Mouse (Mus musculus) testis, adult 2 months (tissue): ENCODE measurements around the gene Fopnl. TPM values are rescaled to one million over a fixed set of nuclear protein-coding genes. Genes with fewer than 3 reads are reported as not detected.
A peak's percentile ranks its signal among the peaks of the same experiment; 100 is the strongest.

Experiments used
- H3K27ac ChIP-seq: fragments of 200-500 bp; 2 replicates; pipeline ENCODE4 v1.5.1; 2012; ENCODE audit warnings: low read depth, low read length; ENCODE audit not compliant: control insufficient read depth, insufficient read depth
- H3K27me3 ChIP-seq: fragments of 200-500 bp; 2 replicates; pipeline ENCODE4 v1.6.1; 2012; ENCODE audit warnings: mild to moderate bottlenecking, low read length, moderate library complexity; ENCODE audit not compliant: control insufficient read depth, insufficient read depth
- H3K36me3 ChIP-seq: fragments of 200-500 bp; 2 replicates; pipeline ENCODE4 v1.6.1; 2012; ENCODE audit warnings: mild to moderate bottlenecking, low read length; ENCODE audit not compliant: control insufficient read depth, insufficient read depth
- H3K4me1 ChIP-seq: fragments of 200-500 bp; 2 replicates; pipeline ENCODE4 v1.6.1; 2012; ENCODE audit warnings: low read length; ENCODE audit not compliant: control insufficient read depth, insufficient read depth
- H3K4me3 ChIP-seq: fragments of 200-500 bp; 2 replicates; pipeline ENCODE4 v1.5.1; 2012; ENCODE audit warnings: low read depth, mild to moderate bottlenecking, low read length, moderate library complexity, mixed read lengths; ENCODE audit not compliant: control insufficient read depth
- CTCF ChIP-seq: fragments of 200-500 bp; IDR thresholded peaks from 2 replicates; pipeline ENCODE4 v1.5.1; 2012; ENCODE audit warnings: low read depth, mild to moderate bottlenecking, inconsistent platforms, low read length, moderate library complexity; ENCODE audit not compliant: control insufficient read depth, insufficient read depth, insufficient replicate concordance
- POLR2A ChIP-seq: fragments of 200-500 bp; IDR thresholded peaks from 2 replicates; pipeline ENCODE4 v1.6.1; 2012; ENCODE audit warnings: low read depth, mild to moderate bottlenecking, inconsistent platforms, low read length, moderate library complexity; ENCODE audit not compliant: control insufficient read depth
- polyA plus RNA-seq: library from polyadenylated mRNA; depleted of rRNA; stranded (reverse); fragments of >200 nt; gene quantifications from 2 replicates; pipeline ENCODE4 v1.2.3, GENCODE M21; 2012

Fopnl gene
- polyA plus RNA-seq, 1 experiment, result 28.5 TPM

GRCm38 (mm10) chr16:14308245-14309073 lies 8.7 kb downstream of the Fopnl start:
- H3K4me1 ChIP-seq, result no peaks in the 10 kb centered on the region
- H3K36me3 ChIP-seq, result peaks cover 2% of the 10 kb centered on the region
- H3K4me3 ChIP-seq, result 0 out of 2 replicates have a peak overlapping the region, but pooled peaks have one; percentile 16
- TF ChIP-seq POLR2A (no peak), CTCF (no peak)
- peak overlapping the region; percentile 49; the same call in 1 of the 2 replicates for H3K27ac ChIP-seq
- H3K27me3 ChIP-seq, result no peaks in the 10 kb centered on the region

- H3K36me3 ChIP-seq, result peaks cover 2% of the 10 kb centered on the region; the same call in 1 of the 2 replicates
Observed at GRCm38 (mm10) chr16:14307373-14307772, 9.8 kb downstream of the Fopnl start.

DNA sequence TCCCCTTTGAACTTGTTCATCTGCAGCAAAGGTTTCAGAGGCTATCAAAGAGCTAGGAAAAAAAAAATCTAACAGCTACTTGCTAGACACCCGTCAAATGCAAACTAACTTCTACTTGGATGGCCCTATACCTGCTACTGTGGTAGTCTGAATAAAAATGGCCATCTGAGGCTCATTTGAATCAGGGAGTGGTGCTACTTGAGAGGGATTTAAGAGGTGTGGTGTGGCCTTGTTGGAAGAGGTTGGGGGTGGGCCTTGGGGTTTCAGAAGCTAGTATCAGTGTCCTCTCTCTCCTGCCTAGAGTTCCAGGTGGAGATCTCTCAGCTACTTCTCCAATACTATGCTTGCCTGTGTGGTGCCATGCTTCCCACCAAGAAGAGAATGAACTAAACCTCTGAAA lies 10.8 kb downstream of the Fopnl start:
- no peaks in the 10 kb centered on the region for H3K27me3 ChIP-seq
- TF ChIP-seq CTCF (no peak), POLR2A (no peak)
- H3K4me3 ChIP-seq, result no peak overlapping the region
- peaks cover 2% of the 10 kb centered on the region; the same call in 1 of the 2 replicates for H3K36me3 ChIP-seq
- no peaks in the 10 kb centered on the region for H3K4me1 ChIP-seq
- H3K27ac ChIP-seq, result no peak overlapping the region

More at GRCm38 (mm10) chr16:14307373-14307772, 9.8 kb downstream of the Fopnl start:
- H3K4me3 ChIP-seq, result no peak overlapping the region
- H3K27me3 ChIP-seq, result no peaks in the 10 kb centered on the region
- no peak overlapping the region for H3K27ac ChIP-seq
- no peaks in the 10 kb centered on the region for H3K4me1 ChIP-seq
- TF ChIP-seq CTCF (no peak), POLR2A (no peak)

DNA sequence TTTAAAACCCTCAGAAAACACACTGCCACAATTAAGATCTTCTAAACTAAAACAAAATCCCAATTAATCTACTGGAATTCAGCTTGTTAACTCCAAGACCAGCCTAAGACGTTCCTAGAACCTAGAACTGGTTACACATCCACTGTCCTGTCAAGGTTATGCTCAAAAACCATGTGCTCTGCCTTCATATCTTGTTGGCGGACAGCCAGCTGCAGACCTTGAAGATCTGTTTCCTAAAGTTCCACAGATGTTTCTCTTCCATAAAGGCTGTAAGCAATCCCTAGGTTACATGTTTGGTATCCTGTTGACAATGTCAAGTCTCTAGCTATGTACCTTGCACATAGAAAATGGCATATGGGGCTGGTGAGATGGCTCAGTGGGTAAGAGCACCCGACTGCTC lies 12.4 kb downstream of the Fopnl start:
- Histone ChIP-seq H3K27me3 (no peaks in the 10 kb centered on the region), H3K4me3 (no peak overlapping the region), H3K27ac (no peak overlapping the region), H3K36me3 (peaks cover 2% of the 10 kb centered on the region), H3K4me1 (no peaks in the 10 kb centered on the region)
- no peak for TF ChIP-seq POLR2A
- TF ChIP-seq CTCF, result no peak

GRCm38 (mm10) chr16:14303676-14304075 lies 13.5 kb downstream of the Fopnl start:
- peaks cover 2% of the 10 kb centered on the region for H3K36me3 ChIP-seq

GRCm38 (mm10) chr16:14303148-14303547 lies 14.1 kb downstream of the Fopnl start:
- H3K4me1 ChIP-seq, result no peaks in the 10 kb centered on the region
- H3K36me3 ChIP-seq, result peaks cover 2% of the 10 kb centered on the region
- TF ChIP-seq POLR2A (no peak), CTCF (no peak)
- H3K27ac ChIP-seq, result no peak overlapping the region
- no peaks in the 10 kb centered on the region for H3K27me3 ChIP-seq
- H3K4me3 ChIP-seq, result no peak overlapping the region

More at GRCm38 (mm10) chr16:14303676-14304075, 13.5 kb downstream of the Fopnl start:
- no peaks in the 10 kb centered on the region for H3K4me1 ChIP-seq
- TF ChIP-seq POLR2A (no peak), CTCF (no peak)
- no peak overlapping the region for H3K4me3 ChIP-seq
- peak overlapping the region; percentile 21; the same call in 1 of the 2 replicates for H3K27ac ChIP-seq
- H3K27me3 ChIP-seq, result no peaks in the 10 kb centered on the region

GRCm38 (mm10) chr16:14298461-14298860 lies 18.7 kb downstream of the Fopnl start:
- TF ChIP-seq CTCF (no peak), POLR2A (no peak)
- H3K4me1 ChIP-seq, result no peaks in the 10 kb centered on the region; the same call in 1 of the 2 replicates
- H3K27me3 ChIP-seq, result no peaks in the 10 kb centered on the region
- no peak overlapping the region for H3K27ac ChIP-seq
- no peak overlapping the region for H3K4me3 ChIP-seq
- H3K36me3 ChIP-seq, result no peaks in the 10 kb centered on the region; the same call in none of the 2 replicates
